Mouse (Mus musculus): ENCODE results near the gene Ncapd3. TPM values are rescaled to one million over a fixed set of nuclear protein-coding genes. Genes with fewer than 3 reads are reported as not detected.

Gene Ncapd3
- polyA plus RNA-seq, 2 experiments, result 33.7 to 40.1 TPM

GRCm38 (mm10) chr9:27136651-27137050, 106.7 kb downstream of the Ncapd3 start:
- DNase-seq (ENCODE audit: low read depth in 3 of 3, low spot score in 3 of 3) (no peak), ATAC-seq (ENCODE audit: insufficient read depth) (no peak)
- no peak overlapping the region for H3K27ac ChIP-seq

GRCm38 (mm10) chr9:27140432-27141065, 110.6 kb downstream of the Ncapd3 start:
- 80% methylated on average over 10 of the region's 10 CpGs for WGBS (ENCODE audit: insufficient replicate concordance)
- no peaks in the 10 kb centered on the region for H3K36me3 ChIP-seq (replicated peaks; ENCODE audit: control insufficient read depth, insufficient read depth, low read depth)
- no peak for ATAC-seq (ENCODE audit: insufficient read depth)

More at GRCm38 (mm10) chr9:27136651-27137050, 106.7 kb downstream of the Ncapd3 start:
- 60% methylated on average over 8 of the region's 8 CpGs for WGBS (ENCODE audit: insufficient replicate concordance)
- H3K9ac ChIP-seq (replicated peaks), result no peak overlapping the region
- H3K9me3 ChIP-seq (ENCODE audit: control insufficient read depth, low read length), result no peaks in the 10 kb centered on the region
- no peak overlapping the region for H3K4me3 ChIP-seq (ENCODE audit: insufficient read depth in 1 of 2, low read depth in 2 of 2, low read length in 2 of 2)
- H3K4me1 ChIP-seq (replicated peaks; ENCODE audit: control insufficient read depth in 2 of 2, insufficient read depth in 2 of 2, low read length in 1 of 2), result no peaks in the 10 kb centered on the region
- no peaks in the 10 kb centered on the region for H3K27me3 ChIP-seq (ENCODE audit: control insufficient read depth, insufficient read depth, low read length)
- H3K4me2 ChIP-seq (ENCODE audit: low read depth), result no peak overlapping the region
- H3K36me3 ChIP-seq (replicated peaks; ENCODE audit: control insufficient read depth, insufficient read depth, low read depth), result no peaks in the 10 kb centered on the region
- no peak for TF ChIP-seq CTCF (IDR thresholded peaks at IDR 0.05; ENCODE audit: low read depth)

GRCm38 (mm10) chr9:27144271-27144840, 114.4 kb downstream of the Ncapd3 start:
- Histone ChIP-seq H3K4me3 (ENCODE audit: insufficient read depth in 1 of 2, low read depth in 2 of 2, low read length in 2 of 2) (no peak overlapping the region), H3K9ac (replicated peaks) (no peak overlapping the region), H3K4me1 (replicated peaks; ENCODE audit: control insufficient read depth in 2 of 2, insufficient read depth in 2 of 2, low read length in 1 of 2) (peaks cover 0 to 3% of the 10 kb centered on the region in 2 experiments; a peak in 2 of 4 replicates), H3K27ac (no peak overlapping the region), H3K36me3 (replicated peaks; ENCODE audit: control insufficient read depth, insufficient read depth, low read depth) (no peaks in the 10 kb centered on the region), H3K4me2 (ENCODE audit: low read depth) (no peak overlapping the region), H3K9me3 (ENCODE audit: control insufficient read depth, low read length) (no peaks in the 10 kb centered on the region), H3K27me3 (ENCODE audit: control insufficient read depth, insufficient read depth, low read length) (no peaks in the 10 kb centered on the region)
- WGBS (ENCODE audit: insufficient replicate concordance), result 46% methylated on average over 4 of the region's 4 CpGs
- TF ChIP-seq CTCF (IDR thresholded peaks at IDR 0.05; ENCODE audit: low read depth) (no peak), EP300 (IDR thresholded peaks at IDR 0.05; ENCODE audit: low read depth) (no peak)
- ATAC-seq (ENCODE audit: insufficient read depth) (no peak), DNase-seq (ENCODE audit: low read depth in 3 of 3, low spot score in 3 of 3) (no peak)

More at GRCm38 (mm10) chr9:27140432-27141065, 110.6 kb downstream of the Ncapd3 start:
- no peaks in the 10 kb centered on the region for H3K9me3 ChIP-seq (ENCODE audit: control insufficient read depth, low read length)
- TF ChIP-seq EP300 (IDR thresholded peaks at IDR 0.05; ENCODE audit: low read depth) (no peak), CTCF (IDR thresholded peaks at IDR 0.05; ENCODE audit: low read depth) (no peak)
- no peak overlapping the region for H3K9ac ChIP-seq (replicated peaks)
- H3K27ac ChIP-seq, result no peak overlapping the region
- H3K4me3 ChIP-seq (ENCODE audit: insufficient read depth in 1 of 2, low read depth in 2 of 2, low read length in 2 of 2), result no peak overlapping the region
- no peak for DNase-seq (ENCODE audit: low read depth in 3 of 3, low spot score in 3 of 3)
- no peak overlapping the region for H3K4me2 ChIP-seq (ENCODE audit: low read depth)
- H3K4me1 ChIP-seq (replicated peaks; ENCODE audit: control insufficient read depth in 2 of 2, insufficient read depth in 2 of 2, low read length in 1 of 2), result no peaks in the 10 kb centered on the region
- H3K27me3 ChIP-seq (ENCODE audit: control insufficient read depth, insufficient read depth, low read length), result no peaks in the 10 kb centered on the region

Other genes starting within 250 kb of the Ncapd3 start
- 0.03 and 0.06 TPM in 2 replicates for gene Glb1l2, start 223.7 kb upstream of the Ncapd3 start, polyA plus RNA-seq (2012; rRNA removed)
- gene Glb1l2, start 223.7 kb upstream of the Ncapd3 start, polyA plus RNA-seq (2014; fragmentation: Nextera tagmentation; extraction: Ambion mirVana), result not detected in 2 replicates
- gene Glb1l3, start 169.3 kb upstream of the Ncapd3 start, polyA plus RNA-seq (2012; rRNA removed), result not detected in 2 replicates
- not detected in 2 replicates for gene Glb1l3, start 169.3 kb upstream of the Ncapd3 start, polyA plus RNA-seq (2014; fragmentation: Nextera tagmentation; extraction: Ambion mirVana)
- gene Gm1110, start 107.1 kb upstream of the Ncapd3 start, polyA plus RNA-seq (2012; rRNA removed), result not detected in 2 replicates
- gene Gm1110, start 107.1 kb upstream of the Ncapd3 start, polyA plus RNA-seq (2014; fragmentation: Nextera tagmentation; extraction: Ambion mirVana), result 0.10 TPM in 1 of 2 replicates, not detected in the other
- gene Acad8, start 30.6 kb upstream of the Ncapd3 start, polyA plus RNA-seq (2012; rRNA removed), result 5.5 and 8.1 TPM in 2 replicates
- gene Acad8, start 30.6 kb upstream of the Ncapd3 start, polyA plus RNA-seq (2014; fragmentation: Nextera tagmentation; extraction: Ambion mirVana), result 8.7 and 11.1 TPM in 2 replicates
- gene Thyn1, start 30.5 kb upstream of the Ncapd3 start, polyA plus RNA-seq (2012; rRNA removed), result 13.7 and 22.6 TPM in 2 replicates
- gene Thyn1, start 30.5 kb upstream of the Ncapd3 start, polyA plus RNA-seq (2014; fragmentation: Nextera tagmentation; extraction: Ambion mirVana), result 54.0 and 54.1 TPM in 2 replicates
- 5.3 and 8.3 TPM in 2 replicates for gene Vps26b, start 110 bp upstream of the Ncapd3 start, polyA plus RNA-seq (2012; rRNA removed)
- 8.0 and 9.5 TPM in 2 replicates for gene Vps26b, start 110 bp upstream of the Ncapd3 start, polyA plus RNA-seq (2014; fragmentation: Nextera tagmentation; extraction: Ambion mirVana)
- gene Jam3, start 125.2 kb downstream of the Ncapd3 start, polyA plus RNA-seq (2012; rRNA removed), result 1.4 and 1.7 TPM in 2 replicates
- 2.1 and 2.3 TPM in 2 replicates for gene Jam3, start 125.2 kb downstream of the Ncapd3 start, polyA plus RNA-seq (2014; fragmentation: Nextera tagmentation; extraction: Ambion mirVana)

Measured in liver, embryonic 14.5 days (tissue).